Mouse (Mus musculus): Measurements from ENCODE around the gene Hs6st3.

The Hs6st3 gene

GRCm38 (mm10) chr14:119908032-119908675 lies 770.0 kb downstream of the Hs6st3 start:
- DNase-seq (ENCODE audit: low spot score), result no peak

GRCm38 (mm10) chr14:119914508-119914907 lies 776.4 kb downstream of the Hs6st3 start:
- no peak for DNase-seq (ENCODE audit: low spot score)

- DNase-seq (ENCODE audit: low spot score), result no peak
These were observed 780.3 kb downstream of the Hs6st3 start for GRCm38 (mm10) chr14:119918281-119919034.

GRCm38 (mm10) chr14:119919177-119919576 lies 781.0 kb downstream of the Hs6st3 start:
- no peak for DNase-seq (ENCODE audit: low spot score)

Data from ovary, postnatal 36 days (tissue).